Mouse (Mus musculus) olfactory bulb, adult 2 months (tissue): ENCODE data around the gene Wdr91. TPM values are rescaled to one million over a fixed set of nuclear protein-coding genes. Genes with fewer than 3 reads are reported as not detected.

Experiments
- H3K27ac ChIP-seq: fragments of 200-500 bp; 2 replicates; pipeline ENCODE4 v1.5.1; 2012; ENCODE audit warnings: low read depth, low read length; ENCODE audit not compliant: insufficient read depth
- H3K4me1 ChIP-seq: fragments of 200-500 bp; 2 replicates; pipeline ENCODE4 v1.6.1; 2012; ENCODE audit warnings: low read length; ENCODE audit not compliant: control insufficient read depth, insufficient read depth
- H3K4me3 ChIP-seq: fragments of 200-500 bp; 2 replicates; pipeline ENCODE4 v1.5.1; 2012; ENCODE audit warnings: mild to moderate bottlenecking, low read depth, low read length, moderate library complexity; ENCODE audit not compliant: insufficient read depth
- CTCF ChIP-seq: fragments of 200-500 bp; IDR thresholded peaks from 2 replicates; pipeline ENCODE4 v1.5.1; 2012; ENCODE audit warnings: low read depth, mild to moderate bottlenecking, low read length, moderate library complexity; ENCODE audit not compliant: insufficient read depth
- POLR2A ChIP-seq: fragments of 200-500 bp; IDR thresholded peaks from 2 replicates; pipeline ENCODE4 v1.6.1; 2012; ENCODE audit warnings: mild to moderate bottlenecking, low read depth, low read length, moderate library complexity; ENCODE audit not compliant: insufficient read depth
- WGBS: fragments of 180-500 bp; shearing (Covaris S2); methylation state at CpG from one replicate; pipeline ENCODE4 v1.1.7; 2018; 5-methylcytosine and 5-hydroxymethylcytosine counted together
- polyA plus RNA-seq: library from polyadenylated mRNA; stranded (reverse); fragments of >200 nt; gene quantifications from 2 replicates; pipeline ENCODE4 v1.2.4, GENCODE M21; 2012; ENCODE audit warnings: low replicate concordance; ENCODE audit not compliant: missing spikeins, insufficient read depth, insufficient read length

Gene Wdr91
- polyA plus RNA-seq, 1 experiment: not detected

DNA sequence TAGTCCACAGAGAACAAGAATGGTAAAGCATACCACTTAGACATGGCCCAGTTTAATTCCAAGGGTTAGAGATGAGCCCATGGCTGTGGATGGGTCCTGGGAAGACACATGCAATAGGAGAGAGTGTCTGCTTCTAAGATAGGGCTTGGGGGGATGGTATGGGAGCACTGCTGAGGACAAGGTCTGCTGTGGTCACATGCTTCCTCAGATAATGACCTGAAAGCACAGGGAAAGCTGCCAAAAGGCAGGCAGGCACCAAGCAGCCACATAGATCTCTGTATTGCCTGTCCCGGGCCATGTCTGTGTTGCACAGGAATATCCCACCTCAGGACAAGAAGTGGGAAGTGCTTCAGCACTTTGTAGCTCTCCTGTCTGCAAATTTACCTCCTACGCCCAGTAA, 11.5 kb downstream of the Wdr91 start:
- H3K4me1 ChIP-seq: peaks cover 14% of the 10 kb centered on the region
- no peak overlapping the region for H3K27ac ChIP-seq
- 91% methylated on average over 2 of the region's 2 CpGs for WGBS
- TF ChIP-seq POLR2A: no peak
- no peak for TF ChIP-seq CTCF
- no peak overlapping the region for H3K4me3 ChIP-seq

DNA sequence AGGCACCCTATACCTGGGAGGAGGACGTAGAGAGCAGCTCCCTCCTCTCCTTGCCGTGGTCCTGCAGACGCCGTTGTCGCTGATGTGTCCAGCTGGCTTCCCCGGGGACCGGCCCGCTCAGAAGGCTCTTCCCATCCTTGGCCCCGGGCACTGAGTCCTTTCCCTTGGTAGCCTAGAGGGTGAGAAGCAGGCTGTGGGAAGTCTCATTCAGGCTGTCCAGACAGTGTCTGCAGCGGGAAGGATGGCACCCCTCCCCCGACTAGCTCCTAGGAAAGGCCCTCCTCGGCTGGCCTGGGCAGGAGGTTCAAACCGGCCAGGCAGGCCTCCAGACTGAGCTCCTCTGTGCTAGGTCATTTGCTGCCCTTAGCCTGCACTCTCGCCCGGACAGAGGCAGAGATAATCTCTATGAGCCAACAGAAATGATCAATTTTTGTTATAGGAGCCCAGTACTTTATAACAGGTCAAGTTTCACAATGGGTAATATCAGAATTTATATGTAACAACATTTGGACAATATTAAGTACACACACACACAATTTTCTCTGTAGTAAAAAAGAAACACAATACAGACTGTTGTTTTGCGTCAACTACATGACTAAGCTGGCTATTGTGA, 14.4 kb downstream of the Wdr91 start:
- TF ChIP-seq POLR2A: no peak
- 69% methylated on average over 16 of the region's 16 CpGs for WGBS
- Histone ChIP-seq H3K4me1 (peaks cover 10% of the 10 kb centered on the region), H3K4me3 (no peak overlapping the region), H3K27ac (no peak overlapping the region)

DNA sequence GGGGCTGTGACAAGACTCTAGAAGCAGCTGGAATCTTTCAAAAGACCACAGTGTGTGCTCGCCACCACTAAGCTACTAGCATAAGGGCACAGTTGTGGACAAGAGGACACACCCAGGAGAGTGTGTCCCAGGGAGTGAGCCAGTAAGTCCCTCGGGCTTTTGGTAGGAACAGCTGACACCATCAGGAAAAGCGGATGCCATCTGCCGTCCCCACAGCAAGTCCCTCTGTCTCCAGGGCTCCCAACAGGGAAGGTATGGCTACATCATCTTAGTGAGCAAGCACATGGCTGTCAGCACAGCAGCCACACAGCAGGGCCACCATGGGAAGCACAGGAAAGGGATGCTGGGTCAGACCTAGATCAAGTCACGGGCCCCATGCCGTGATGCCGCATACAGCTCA, 15.1 kb downstream of the Wdr91 start:
- Histone ChIP-seq H3K4me1 (peaks cover 10% of the 10 kb centered on the region), H3K4me3 (no peak overlapping the region), H3K27ac (no peak overlapping the region)
- WGBS: 95% methylated on average over 7 of the region's 7 CpGs
- no peak for TF ChIP-seq POLR2A
- no peak for TF ChIP-seq CTCF

DNA sequence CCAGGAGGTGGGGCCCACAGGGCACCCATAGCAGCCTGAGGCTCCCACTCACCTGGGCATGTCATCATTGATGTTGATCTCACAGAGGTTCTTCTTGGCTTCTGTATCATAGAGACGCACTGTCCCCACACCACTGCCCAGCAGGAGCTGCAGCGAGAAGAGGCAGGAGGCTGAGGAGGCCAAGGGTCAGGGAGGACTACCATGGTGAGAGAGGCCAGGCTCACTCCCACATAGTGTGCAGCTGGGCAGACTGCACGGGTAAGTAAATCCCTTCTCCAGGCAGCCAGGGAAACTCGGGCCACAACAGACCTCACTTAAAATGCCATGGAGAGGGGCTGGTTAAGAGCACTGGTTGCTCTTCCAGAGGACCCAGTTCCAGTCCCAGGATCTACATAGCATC, 21.5 kb downstream of the Wdr91 start:
- Histone ChIP-seq H3K4me1 (no peaks in the 10 kb centered on the region), H3K27ac (no peak overlapping the region), H3K4me3 (no peak overlapping the region)
- 74% methylated on average over 4 of the region's 4 CpGs for WGBS
- TF ChIP-seq CTCF (no peak), POLR2A (no peak)

DNA sequence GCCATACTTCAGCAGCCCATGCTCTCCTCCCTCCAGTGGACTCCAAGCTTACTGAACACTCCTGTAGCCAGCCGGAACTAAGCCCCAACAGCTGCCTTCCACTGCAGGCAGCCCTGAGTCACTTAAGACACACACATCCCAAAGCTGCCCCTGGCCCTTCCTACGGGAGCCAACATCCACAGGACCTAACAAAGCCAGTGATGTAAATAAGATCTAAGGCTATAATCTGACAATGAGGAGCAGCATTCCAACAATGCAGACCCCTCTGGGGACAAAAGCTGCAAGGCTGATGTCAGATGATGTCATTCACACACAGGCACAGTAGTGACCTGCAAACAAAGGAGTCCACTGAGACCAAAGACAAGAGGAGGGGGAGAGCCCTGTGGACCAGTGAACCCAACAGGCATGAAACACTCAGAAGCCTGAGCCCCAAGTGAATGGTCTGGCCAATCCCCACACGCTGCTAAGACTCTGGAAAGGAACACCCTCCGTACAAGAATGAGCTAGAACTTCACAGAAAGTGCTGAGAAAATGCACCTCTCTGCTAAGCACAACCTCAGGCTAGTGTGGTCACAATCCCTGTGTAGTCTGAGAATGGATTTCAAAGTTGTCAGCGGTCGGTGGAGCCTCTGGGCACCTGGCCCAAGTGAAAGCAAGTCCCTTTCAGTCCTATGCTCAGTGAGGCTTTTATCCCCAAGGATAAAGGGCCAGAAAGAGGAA, 23.4 kb downstream of the Wdr91 start:
- no peak overlapping the region for H3K4me3 ChIP-seq
- H3K4me1 ChIP-seq: no peaks in the 10 kb centered on the region
- TF ChIP-seq POLR2A: no peak
- TF ChIP-seq CTCF: no peak
- WGBS: 56% methylated on average over 6 of the region's 6 CpGs
- H3K27ac ChIP-seq: no peak overlapping the region

DNA sequence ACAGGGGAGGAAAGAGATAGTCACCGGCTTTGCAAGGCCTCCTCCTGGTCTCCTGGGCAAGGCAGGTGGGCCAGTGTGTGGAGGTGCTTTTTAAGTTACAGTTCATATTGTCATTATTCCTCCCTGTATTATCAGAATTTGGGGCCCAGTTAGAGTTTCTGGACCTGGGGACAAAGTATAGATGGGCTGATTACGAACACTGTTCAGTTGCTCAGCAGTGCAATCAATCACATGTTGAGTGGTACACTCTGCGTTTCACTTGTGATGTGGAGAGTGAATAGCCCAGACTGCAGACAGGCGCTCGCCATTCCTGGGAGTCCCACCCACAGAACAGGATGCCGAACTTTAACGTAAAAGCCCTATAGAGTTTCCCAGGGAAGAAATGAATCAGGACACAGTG, 26.0 kb downstream of the Wdr91 start:
- 95% methylated on average over 7 of the region's 7 CpGs for WGBS
- TF ChIP-seq POLR2A: no peak
- TF ChIP-seq CTCF: no peak
- Histone ChIP-seq H3K27ac (no peak overlapping the region), H3K4me3 (no peak overlapping the region), H3K4me1 (no peaks in the 10 kb centered on the region)

DNA sequence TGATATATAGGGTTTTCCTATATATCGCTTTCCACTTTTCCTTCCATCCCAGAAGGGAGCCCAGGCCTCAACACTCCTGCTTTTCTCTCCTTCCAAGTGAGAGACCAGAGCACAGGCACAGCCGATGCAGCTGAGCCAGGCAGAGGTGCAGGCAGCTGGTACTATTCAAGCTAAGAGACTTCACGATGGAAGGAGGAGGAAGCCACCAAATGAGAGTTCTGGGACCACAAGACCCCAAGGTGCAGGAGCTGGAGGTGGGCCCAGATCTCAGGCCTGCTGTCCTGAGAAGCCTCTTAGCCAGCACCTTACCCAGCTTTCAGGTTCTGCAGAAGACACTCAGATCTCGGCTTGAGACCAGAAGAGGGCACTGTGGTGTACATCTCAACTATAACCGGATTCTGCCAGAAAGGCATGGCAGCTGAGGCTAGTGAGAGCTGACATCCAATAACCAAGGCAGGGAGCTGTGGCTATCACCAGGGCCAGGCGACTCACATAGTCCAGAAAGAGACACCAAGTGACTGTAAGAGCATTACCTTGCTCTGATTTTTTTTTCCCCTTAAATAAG, 30.7 kb downstream of the Wdr91 start:
- no peak overlapping the region for H3K4me3 ChIP-seq
- 52% methylated on average over 6 of the region's 6 CpGs for WGBS
- no peak overlapping the region for H3K27ac ChIP-seq
- peaks cover 4% of the 10 kb centered on the region for H3K4me1 ChIP-seq
- TF ChIP-seq CTCF (peak; percentile 30; the same call in 1 of the 2 replicates), POLR2A (no peak)

DNA sequence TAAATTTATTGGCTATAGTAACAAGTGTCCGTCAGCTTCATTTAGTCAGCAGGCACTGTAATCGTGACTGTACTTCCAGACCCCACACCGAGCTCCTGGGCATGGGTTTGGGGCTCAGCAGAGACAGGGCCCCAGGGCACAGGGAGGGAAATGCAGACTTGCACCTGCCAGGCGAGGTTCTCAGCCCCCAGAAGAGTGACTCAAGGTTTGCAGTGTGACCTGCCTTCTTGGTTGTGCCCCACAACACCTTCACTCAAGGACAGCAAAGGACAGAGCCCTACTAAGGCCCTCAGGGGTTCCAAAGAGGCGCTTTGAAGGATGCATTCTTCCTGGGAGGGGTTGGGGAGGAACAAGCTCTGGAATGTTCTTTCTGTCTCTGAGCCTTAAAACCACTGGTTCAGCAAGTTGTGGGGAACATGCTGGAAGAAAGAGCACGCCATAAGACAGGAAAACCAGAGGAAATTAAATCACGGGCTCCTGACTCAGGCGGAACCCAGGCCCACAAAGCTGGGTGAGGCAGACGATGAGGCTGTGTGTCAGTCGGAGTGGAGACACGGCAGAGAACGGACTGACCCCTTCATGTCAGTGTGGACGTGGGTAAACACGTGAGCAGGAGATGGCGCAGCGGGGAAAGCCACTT, 31.5 kb downstream of the Wdr91 start:
- Histone ChIP-seq H3K4me3 (no peak overlapping the region), H3K4me1 (peaks cover 4% of the 10 kb centered on the region), H3K27ac (no peak overlapping the region)
- WGBS: 95% methylated on average over 16 of the region's 16 CpGs
- TF ChIP-seq POLR2A (no peak), CTCF (no peak)
